Mouse (Mus musculus) gastrocnemius, postnatal 4 days (tissue): ENCODE results near the gene Snrpd2. TPM values are rescaled to one million over a fixed set of nuclear protein-coding genes. Genes with fewer than 3 reads are reported as not detected.

Source experiments
- DNase-seq, 2 experiments: peaks; one replicate each; pipeline ENCODE4 v3.0.0; 2021 to 2022; ENCODE audit warnings: low spot score in 2 of 2, mixed read lengths in 2 of 2
- microRNA-seq: library from miRNA; unstranded; fragments of <30 nt; microRNA quantifications from one replicate; pipeline ENCODE4 v1.2.0, GENCODE M21; 2021
- total RNA-seq, 2 experiments: library from RNA; stranded (reverse); gene quantifications; 2 replicates each; pipeline ENCODE4 v1.2.3; 2021

Gene Snrpd2
- total RNA-seq, 2 experiments from 2014 or later: 85.4 to 103 TPM

- no peak for DNase-seq
Observed at GRCm38 (mm10) chr7:19176516-19176947, 27.0 kb downstream of the Snrpd2 start.

DNA sequence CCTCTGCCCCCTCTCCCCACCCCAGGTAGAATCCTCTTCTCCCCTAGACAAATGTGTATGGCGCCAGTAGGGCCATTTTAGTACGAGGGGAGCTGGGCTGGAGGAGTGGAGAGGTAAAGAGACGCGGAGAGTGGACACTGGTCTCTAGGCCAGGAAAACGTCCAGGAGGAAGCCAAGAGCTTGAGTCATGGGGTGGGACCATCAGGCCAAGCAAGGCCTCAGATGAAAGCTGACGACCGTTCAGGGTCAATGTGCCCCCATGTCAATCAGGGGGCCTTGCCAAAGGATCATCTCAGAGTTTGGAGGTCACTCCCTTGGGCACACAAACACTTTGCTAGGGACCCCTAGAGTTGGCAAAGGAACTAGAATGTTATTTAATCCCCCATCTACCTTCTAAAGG is 27.7 kb downstream of the Snrpd2 start:
- DNase-seq: no peak

DNA sequence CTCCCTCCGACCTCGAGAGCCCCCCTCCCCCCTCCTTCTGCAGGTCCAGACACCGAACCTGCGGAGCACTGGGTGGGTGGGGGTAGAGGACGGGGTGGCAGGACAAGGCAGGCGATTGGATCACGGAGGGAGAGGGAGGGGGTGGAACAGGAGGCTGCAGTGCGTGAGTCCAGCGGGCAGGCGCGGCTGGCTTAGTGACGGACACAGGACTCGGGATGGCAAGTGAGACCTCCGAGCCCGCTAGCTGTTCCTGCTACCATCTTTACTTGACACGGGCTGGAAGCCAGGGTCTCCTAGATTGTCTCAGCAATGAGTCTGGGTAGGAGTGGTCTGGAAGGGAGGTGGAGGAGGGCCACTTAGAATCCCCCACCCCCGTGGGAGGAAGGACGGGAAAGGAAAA is 28.5 kb downstream of the Snrpd2 start:
- DNase-seq: no peak

- peak in 1 of 2 experiments; percentile 60 for DNase-seq
Observed at GRCm38 (mm10) chr7:19178443-19179092, 29.0 kb downstream of the Snrpd2 start.

DNA sequence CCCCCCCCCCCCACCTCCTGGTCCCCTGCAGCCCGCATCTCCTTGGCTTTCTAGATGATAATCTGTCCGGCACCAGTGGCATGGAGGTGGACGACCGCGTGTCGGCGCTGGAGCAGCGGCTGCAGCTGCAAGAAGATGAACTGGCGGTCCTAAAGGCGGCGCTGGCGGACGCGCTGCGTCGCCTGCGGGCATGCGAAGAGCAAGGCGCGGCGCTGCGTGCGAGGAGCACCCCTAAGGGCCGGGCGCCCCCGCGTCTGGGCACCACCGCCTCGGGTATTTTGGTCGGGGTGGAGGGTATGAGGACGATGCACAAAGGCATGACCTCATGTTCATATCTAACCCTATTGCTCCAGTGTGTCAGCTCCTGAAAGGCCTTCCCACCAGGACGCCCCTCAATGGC is 29.7 kb downstream of the Snrpd2 start:
- DNase-seq: peak in 1 of 2 experiments; percentile 65

DNA sequence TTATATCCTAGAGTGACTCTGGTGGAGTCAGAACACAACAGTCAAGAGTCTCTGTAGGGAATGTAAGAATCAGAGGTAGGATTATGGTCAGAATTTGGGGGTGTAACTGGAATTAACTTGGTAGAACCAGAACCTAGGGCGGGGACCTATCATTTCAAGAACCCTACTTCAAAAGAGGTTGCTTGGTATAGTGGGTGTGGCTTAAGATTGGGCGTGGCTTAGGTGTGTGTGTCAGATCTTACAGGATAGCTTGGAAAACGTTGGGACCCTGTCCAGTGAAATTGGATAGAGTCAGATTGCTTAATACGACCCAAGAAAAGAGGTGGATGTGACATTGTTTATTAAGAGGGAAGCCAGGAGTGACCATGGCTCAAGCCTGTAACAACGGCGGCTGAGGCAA is 30.4 kb downstream of the Snrpd2 start:
- DNase-seq: no peak

- DNase-seq: no peak
Observed at GRCm38 (mm10) chr7:19180862-19181429, 31.4 kb downstream of the Snrpd2 start.

DNA sequence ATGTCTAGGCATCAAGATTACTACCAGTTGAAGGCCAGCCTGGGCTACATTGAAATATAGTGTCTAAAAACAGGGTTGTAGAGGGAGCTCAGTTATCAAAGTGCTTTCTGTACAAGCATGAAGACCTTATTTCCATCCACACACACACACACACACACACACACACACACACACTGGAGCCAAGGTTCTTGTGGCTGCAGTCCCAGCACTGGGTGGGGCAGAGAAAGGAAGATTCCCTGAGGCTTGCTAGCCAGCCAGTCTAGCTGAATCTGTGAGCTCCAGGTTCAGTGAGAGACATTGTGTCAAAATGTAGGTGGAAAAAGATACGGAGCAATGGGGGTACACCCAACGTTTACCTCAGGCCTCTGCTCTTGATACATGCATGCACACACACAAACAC is 34.7 kb downstream of the Snrpd2 start:
- peak in 1 of 2 experiments; percentile 45 for DNase-seq

DNA sequence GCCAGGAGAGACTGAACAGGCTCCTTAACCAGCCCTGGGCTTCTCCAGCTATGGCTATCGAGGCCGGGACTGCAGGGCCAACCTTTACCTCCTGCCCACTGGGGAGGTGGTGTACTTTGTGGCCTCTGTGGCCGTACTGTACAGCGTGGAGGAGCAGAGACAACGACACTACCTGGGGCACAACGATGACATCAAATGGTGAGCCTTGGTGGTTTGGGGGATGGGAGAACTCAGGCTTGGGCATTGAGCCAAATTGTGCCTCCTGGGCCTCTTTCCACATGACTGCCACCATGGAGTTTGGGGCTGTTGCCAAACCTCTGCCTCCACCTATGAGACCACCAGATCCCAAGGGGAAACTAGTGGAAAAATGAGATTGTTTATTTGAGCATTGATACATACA is 35.2 kb downstream of the Snrpd2 start:
- no peak for DNase-seq

DNA sequence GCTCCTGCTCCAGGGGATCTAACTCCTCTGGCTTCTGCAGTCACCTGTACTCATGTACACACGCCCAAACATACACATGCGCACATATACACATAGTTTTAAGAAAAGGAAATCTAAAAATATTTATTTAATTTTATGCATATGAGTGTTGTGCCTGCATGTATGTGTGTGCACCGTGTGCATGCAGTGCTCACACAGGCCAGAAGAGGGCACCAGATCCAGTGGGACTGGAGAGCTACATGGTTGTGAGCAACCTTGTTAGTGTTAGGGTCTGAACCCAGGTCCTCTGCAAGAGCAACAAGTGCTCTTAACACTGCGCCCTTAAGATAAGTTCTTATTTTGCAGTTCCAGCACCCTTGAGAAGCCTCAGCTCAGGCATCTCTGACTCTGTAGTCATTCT is 45.2 kb downstream of the Snrpd2 start:
- no peak for DNase-seq

- no peak for DNase-seq
Observed at GRCm38 (mm10) chr7:19196676-19197075, 47.2 kb downstream of the Snrpd2 start.

- DNase-seq: no peak
Observed at GRCm38 (mm10) chr7:19197985-19198384, 48.5 kb downstream of the Snrpd2 start.

GRCm38 (mm10) chr7:19201660-19202059 is 52.1 kb downstream of the Snrpd2 start:
- no peak for DNase-seq

DNA sequence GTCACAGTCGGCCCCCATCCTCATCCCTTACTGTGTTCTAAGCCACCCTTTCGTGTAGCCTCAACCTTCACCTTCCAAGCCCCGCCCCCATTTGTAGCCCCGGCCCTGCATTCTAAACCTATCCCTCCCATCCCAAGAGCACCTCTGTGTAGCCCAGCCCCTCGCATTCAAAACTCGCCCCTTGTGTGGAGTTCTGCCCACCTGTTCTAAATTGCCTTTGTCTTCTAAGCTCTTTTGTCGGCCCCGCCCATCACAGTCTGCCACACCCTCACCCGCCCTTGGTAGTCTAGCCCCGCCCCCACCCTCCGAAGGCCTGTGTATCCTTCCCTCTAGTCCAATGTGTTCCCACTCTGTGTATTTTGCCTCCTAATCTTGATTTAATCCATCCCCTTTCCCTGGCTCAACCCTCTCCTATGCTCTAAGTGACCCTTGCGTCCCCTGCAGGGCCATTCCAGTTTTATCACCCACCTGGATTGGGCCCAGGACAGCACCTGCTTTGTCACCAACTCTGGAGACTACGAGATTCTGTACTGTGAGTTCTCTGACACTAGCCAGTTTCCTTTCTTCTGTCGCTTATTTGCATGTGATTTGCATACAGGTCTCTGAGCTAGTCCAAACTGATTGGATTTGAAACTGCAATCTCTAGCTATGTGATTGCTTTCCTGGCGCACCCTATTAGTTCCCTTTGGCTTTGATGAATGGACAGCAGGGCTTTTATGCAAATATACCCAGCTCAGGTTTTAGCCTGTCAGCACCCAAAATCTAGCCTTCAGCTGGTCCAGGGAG is 52.7 kb downstream of the Snrpd2 start:
- no peak for DNase-seq

Small RNA genes within 50 kb of the gene (microRNA-seq; reads per million reads assigned to microRNA genes)
- 94.4 reads per million, percentile 50 among the genes with 10 or more reads in this experiment for gene Mir330

Other genes starting within 250 kb of the Snrpd2 start
- gene Ccdc61, start 239.3 kb upstream of the Snrpd2 start, total RNA-seq: 10 to 100 TPM; 12.5 to 15.7 TPM
- 1 to 10 TPM; 4.0 to 4.2 TPM for gene Nova2, start 223.8 kb upstream of the Snrpd2 start, total RNA-seq
- not detected for gene Nanos2, start 162.3 kb upstream of the Snrpd2 start, total RNA-seq
- gene Mypop, start 158.5 kb upstream of the Snrpd2 start, total RNA-seq: 1 to 10 TPM; 3.2 to 3.7 TPM
- gene Irf2bp1, start 145.7 kb upstream of the Snrpd2 start, total RNA-seq: 10 to 100 TPM; 36.6 to 38.1 TPM
- under 1 TPM in 1 of 2 experiments, not detected in 1; 0.13 TPM for gene Foxa3, start 126.2 kb upstream of the Snrpd2 start, total RNA-seq
- 10 to 100 TPM; 61.4 to 63.8 TPM for gene Sympk, start 125.3 kb upstream of the Snrpd2 start, total RNA-seq
- not detected for gene Rsph6a, start 95.0 kb upstream of the Snrpd2 start, total RNA-seq
- 10 to 100 TPM; 52.4 to 55.4 TPM for gene Dmwd, start 73.5 kb upstream of the Snrpd2 start, total RNA-seq
- gene Dmpk, start 65.9 kb upstream of the Snrpd2 start, total RNA-seq: 100 to 1,000 TPM; 287 to 292 TPM
- 10 to 100 TPM; 13.5 to 14.7 TPM for gene Six5, start 55.1 kb upstream of the Snrpd2 start, total RNA-seq
- gene Gm4969, start 31.4 kb upstream of the Snrpd2 start, total RNA-seq: under 1 TPM; 0.34 to 0.62 TPM
- 1 to 10 TPM; 8.0 to 8.4 TPM for gene Fbxo46, start 29.9 kb upstream of the Snrpd2 start, total RNA-seq
- 1 to 10 TPM; 7.7 to 8.8 TPM for gene Qpctl, start 431 bp upstream of the Snrpd2 start, total RNA-seq
- gene Gipr, start 16.4 kb downstream of the Snrpd2 start, total RNA-seq: under 1 TPM; 0.13 to 0.15 TPM
- 10 to 100 TPM; 17.0 to 18.1 TPM for gene Eml2, start 26.7 kb downstream of the Snrpd2 start, total RNA-seq
- gene Gpr4, start 62.8 kb downstream of the Snrpd2 start, total RNA-seq: 1 to 10 TPM; 2.2 to 2.7 TPM
- gene Opa3, start 78.6 kb downstream of the Snrpd2 start, total RNA-seq: 10 to 100 TPM; 30.7 to 31.3 TPM
- gene Vasp, start 122.1 kb downstream of the Snrpd2 start, total RNA-seq: 10 to 100 TPM; 65.3 to 71.9 TPM
- not detected for gene Ppm1n, start 130.3 kb downstream of the Snrpd2 start, total RNA-seq
- gene Rtn2, start 132.9 kb downstream of the Snrpd2 start, total RNA-seq: 100 to 1,000 TPM; 473 to 501 TPM
- 1 to 10 TPM; 2.5 to 3.8 TPM for gene Fosb, start 160.3 kb downstream of the Snrpd2 start, total RNA-seq
- 10 to 100 TPM; 33.1 to 34.5 TPM for gene Ercc1, start 195.1 kb downstream of the Snrpd2 start, total RNA-seq
- gene Cd3eap, start 209.8 kb downstream of the Snrpd2 start, total RNA-seq: 10 to 100 TPM in 1 of 2 experiments, 1 to 10 TPM in 1; 9.7 to 10.8 TPM
- gene Ppp1r13l, start 210.0 kb downstream of the Snrpd2 start, total RNA-seq: 1 to 10 TPM; 4.6 to 6.6 TPM
- gene Ercc2, start 232.3 kb downstream of the Snrpd2 start, total RNA-seq: 10 to 100 TPM; 18.6 to 21.0 TPM